Mouse (Mus musculus): ENCODE data around the gene Ptgr2. TPM values are rescaled to one million over a fixed set of nuclear protein-coding genes. Genes with fewer than 3 reads are reported as not detected.

The Ptgr2 gene
- polyA plus RNA-seq, 1 experiment from 2014 or later = 17.4 TPM

Other genes with a start within 250 kb of the Ptgr2 start
- 0.09 and 0.20 TPM in 2 replicates for gene Acot4, start 246.9 kb upstream of the Ptgr2 start, polyA plus RNA-seq (2016; fragmentation: Nextera tagmentation; extraction: Ambion mirVana)
- gene Gm49366, start 246.3 kb upstream of the Ptgr2 start, polyA plus RNA-seq (2016; fragmentation: Nextera tagmentation; extraction: Ambion mirVana) = not detected in 2 replicates
- gene Acot3, start 233.1 kb upstream of the Ptgr2 start, polyA plus RNA-seq (2016; fragmentation: Nextera tagmentation; extraction: Ambion mirVana) = 0.65 and 0.70 TPM in 2 replicates
- gene Acot5, start 215.9 kb upstream of the Ptgr2 start, polyA plus RNA-seq (2016; fragmentation: Nextera tagmentation; extraction: Ambion mirVana) = 0.25 TPM in 1 of 2 replicates, not detected in the other
- gene Acot6, start 184.6 kb upstream of the Ptgr2 start, polyA plus RNA-seq (2016; fragmentation: Nextera tagmentation; extraction: Ambion mirVana) = 0.75 and 1.0 TPM in 2 replicates
- gene Dnal1, start 170.9 kb upstream of the Ptgr2 start, polyA plus RNA-seq (2016; fragmentation: Nextera tagmentation; extraction: Ambion mirVana) = 6.6 and 7.0 TPM in 2 replicates
- 2.8 and 3.2 TPM in 2 replicates for gene Pnma1, start 136.7 kb upstream of the Ptgr2 start, polyA plus RNA-seq (2016; fragmentation: Nextera tagmentation; extraction: Ambion mirVana)
- gene Elmsan1, start 66.4 kb upstream of the Ptgr2 start, polyA plus RNA-seq (2016; fragmentation: Nextera tagmentation; extraction: Ambion mirVana) = 6.1 and 6.3 TPM in 2 replicates
- gene Zfp410, start 31.6 kb downstream of the Ptgr2 start, polyA plus RNA-seq (2016; fragmentation: Nextera tagmentation; extraction: Ambion mirVana) = 108 and 111 TPM in 2 replicates
- 37.8 and 40.9 TPM in 2 replicates for gene Coq6, start 76.4 kb downstream of the Ptgr2 start, polyA plus RNA-seq (2016; fragmentation: Nextera tagmentation; extraction: Ambion mirVana)
- gene Fam161b, start 76.6 kb downstream of the Ptgr2 start, polyA plus RNA-seq (2016; fragmentation: Nextera tagmentation; extraction: Ambion mirVana) = 11.5 and 12.5 TPM in 2 replicates
- gene Entpd5, start 123.8 kb downstream of the Ptgr2 start, polyA plus RNA-seq (2016; fragmentation: Nextera tagmentation; extraction: Ambion mirVana) = 10.1 and 11.0 TPM in 2 replicates
- gene Bbof1, start 123.8 kb downstream of the Ptgr2 start, polyA plus RNA-seq (2016; fragmentation: Nextera tagmentation; extraction: Ambion mirVana) = 2.4 and 3.0 TPM in 2 replicates
- 28.2 and 28.6 TPM in 2 replicates for gene Rnf113a2, start 132.0 kb downstream of the Ptgr2 start, polyA plus RNA-seq (2016; fragmentation: Nextera tagmentation; extraction: Ambion mirVana)
- gene Aldh6a1, start 165.8 kb downstream of the Ptgr2 start, polyA plus RNA-seq (2016; fragmentation: Nextera tagmentation; extraction: Ambion mirVana) = 24.0 and 25.9 TPM in 2 replicates
- 33.1 and 34.0 TPM in 2 replicates for gene Lin52, start 166.2 kb downstream of the Ptgr2 start, polyA plus RNA-seq (2016; fragmentation: Nextera tagmentation; extraction: Ambion mirVana)

Data from neural tube, embryonic 12.5 days (tissue).